Mouse (Mus musculus) liver, adult 2 months (tissue): ENCODE data around the gene 2810408A11Rik.

Experiments
- CTCF ChIP-seq: fragments of 200-500 bp; IDR thresholded peaks from 2 replicates; pipeline ENCODE4 v1.5.1; 2011; ENCODE audit warnings: low read depth, low read length, control low read depth
- POLR2A ChIP-seq: fragments of 200-500 bp; IDR thresholded peaks from 2 replicates; pipeline ENCODE4 v1.6.1; 2011; ENCODE audit warnings: low read length, control low read depth; ENCODE audit not compliant: insufficient read depth; ENCODE audit errors: extremely low read depth

DNA sequence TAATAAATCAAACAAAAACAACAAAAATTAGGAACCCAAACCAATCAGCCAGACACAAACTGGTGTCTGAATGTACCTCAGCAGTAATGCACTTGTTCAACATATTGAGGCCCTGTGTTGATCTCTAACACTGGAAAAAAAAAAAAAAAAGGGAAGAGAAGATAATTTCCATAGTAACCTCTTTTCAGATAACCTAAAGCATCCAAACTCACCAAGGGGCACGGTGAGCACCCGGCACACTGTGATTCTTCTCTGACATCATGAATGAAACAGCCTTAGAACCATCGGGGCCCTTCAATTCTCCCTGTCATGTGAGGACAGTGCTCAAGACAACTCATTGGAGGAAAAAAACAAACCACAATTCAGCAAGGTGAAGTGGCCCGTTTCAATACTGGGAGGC lies 28.9 kb upstream of the 2810408A11Rik start:
- TF ChIP-seq CTCF (no peak), POLR2A (no peak)
